Mouse (Mus musculus): Measurements from ENCODE around the gene Lrp4.

The Lrp4 gene

DNA sequence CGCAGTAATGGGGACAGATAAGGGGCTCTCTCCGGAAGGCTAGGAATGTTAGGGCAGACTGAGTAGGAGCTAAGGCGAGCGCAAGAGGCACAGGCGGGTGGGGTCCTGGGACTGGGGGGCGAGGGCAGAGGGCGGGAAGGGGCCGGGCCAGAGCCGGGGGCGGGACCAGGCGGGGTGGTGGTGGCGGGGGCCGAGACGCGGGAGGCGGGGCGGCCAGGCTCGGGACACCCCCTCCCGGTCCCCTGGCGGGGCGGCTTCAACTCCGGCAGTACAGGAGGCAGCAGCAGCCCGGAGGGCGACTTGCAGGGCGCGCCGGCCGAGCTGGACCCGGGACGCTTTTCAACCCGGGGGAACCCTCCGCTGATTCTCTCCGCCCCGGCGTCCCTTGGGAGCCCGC lies at the start of gene Lrp4:
TSS of gene Lrp4 (plus strand) at position 253 of the 397 bp plus-strand sequence.
- DNase-seq (ENCODE audit: low spot score in 2 of 2) = peak; percentile 57 to 59

DNA sequence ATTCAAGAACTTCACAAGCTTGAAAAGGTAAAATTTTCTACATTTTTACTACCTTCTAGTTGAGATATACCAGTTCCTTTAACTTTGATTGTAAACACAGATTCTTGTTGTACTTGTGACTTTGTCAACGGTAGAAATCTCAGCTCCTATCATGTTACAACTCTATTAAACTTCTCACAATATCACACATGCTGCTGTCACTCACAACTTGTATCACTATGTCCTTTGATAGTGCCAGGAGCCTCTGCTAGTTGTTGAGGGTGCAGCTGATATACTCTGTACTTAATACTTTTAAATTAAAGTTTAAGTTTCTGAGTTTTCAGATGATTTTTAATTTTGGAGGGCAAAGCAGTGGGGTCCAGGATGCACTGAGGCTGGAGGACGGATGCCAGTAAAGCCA lies 49.3 kb upstream of the Lrp4 start:
- no peak for DNase-seq (ENCODE audit: low spot score in 2 of 2)

DNA sequence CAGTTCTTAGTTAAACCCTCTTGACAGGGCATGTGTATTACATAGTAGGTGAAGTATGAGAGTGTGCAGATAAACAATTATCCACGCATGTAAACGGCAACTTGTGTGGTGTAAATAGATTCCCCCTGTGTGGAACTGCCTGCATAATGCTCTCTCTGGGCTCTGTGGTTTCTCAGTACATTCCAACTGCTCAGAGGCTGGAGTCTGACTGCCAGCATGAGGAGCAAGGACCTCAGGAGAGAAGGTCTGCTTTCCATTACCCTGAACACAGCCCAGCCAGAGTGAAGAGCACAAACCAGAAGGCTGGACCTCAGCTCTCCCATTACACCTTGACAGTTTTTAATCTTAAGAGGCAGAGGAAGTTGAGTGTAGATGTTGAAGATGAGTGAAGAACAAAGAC lies 45.8 kb upstream of the Lrp4 start:
- no peak for DNase-seq (ENCODE audit: low spot score in 2 of 2)

DNA sequence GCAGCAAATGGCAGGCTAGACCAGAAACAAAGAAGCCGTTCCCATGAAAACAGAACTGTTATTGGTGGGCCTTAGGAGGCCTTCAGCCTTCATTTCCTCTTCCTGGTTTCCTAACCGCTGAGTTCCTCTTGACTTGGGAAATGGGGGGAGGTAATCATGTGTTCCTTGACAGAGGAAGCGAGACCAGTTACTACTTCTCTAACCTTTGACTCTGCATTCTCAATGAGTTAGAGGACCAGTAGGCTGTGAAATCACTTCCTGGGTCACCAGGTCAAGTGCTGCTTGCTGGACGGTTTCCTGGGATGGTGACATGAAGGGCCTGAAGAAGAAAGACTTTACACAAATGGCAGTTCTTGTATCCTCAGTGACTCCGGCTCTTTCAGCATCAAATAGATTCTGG lies 45.0 kb upstream of the Lrp4 start:
- peak; percentile 16 to 44 for DNase-seq (ENCODE audit: low spot score in 2 of 2)

DNA sequence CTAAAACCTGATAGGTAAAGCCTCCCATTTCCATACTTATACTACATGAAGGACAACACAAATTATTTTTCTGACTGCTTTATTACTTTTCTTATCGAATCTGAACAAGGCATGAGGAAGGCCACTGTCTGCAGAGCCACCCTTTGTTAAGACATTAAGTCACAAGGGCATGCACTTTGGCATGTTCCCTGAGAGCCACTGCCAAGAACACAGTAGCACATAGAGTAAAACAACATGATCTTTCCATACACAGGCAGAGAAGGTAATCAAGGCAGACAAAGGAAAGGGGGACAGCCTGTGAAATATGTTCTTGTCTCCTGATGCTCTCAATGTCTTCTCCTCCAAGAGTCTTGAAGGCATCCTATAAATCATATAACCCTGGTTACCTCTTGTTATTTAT lies 43.5 kb upstream of the Lrp4 start:
- DNase-seq (ENCODE audit: low spot score in 2 of 2) = peak in 1 of 2 experiments; percentile 11

DNA sequence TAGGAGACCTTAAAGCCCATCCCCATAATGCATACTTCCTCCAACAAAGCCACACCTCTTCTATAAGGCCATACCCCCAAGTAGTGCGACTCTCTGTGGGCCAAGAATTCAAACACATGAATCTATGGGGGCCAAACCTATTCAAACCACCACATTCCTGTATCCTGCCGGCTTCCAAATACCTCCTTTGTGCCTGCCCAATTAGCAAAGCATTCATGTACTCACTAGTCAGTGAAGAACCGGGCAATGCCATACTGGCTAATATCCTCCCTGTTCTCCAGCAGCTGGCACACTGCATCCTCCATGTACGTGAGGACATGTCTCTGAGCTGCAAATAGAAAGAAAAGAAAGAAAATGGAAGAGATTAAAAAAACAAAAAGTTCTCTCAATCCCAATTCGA lies 35.7 kb upstream of the Lrp4 start:
- no peak for DNase-seq (ENCODE audit: low spot score in 2 of 2)

DNA sequence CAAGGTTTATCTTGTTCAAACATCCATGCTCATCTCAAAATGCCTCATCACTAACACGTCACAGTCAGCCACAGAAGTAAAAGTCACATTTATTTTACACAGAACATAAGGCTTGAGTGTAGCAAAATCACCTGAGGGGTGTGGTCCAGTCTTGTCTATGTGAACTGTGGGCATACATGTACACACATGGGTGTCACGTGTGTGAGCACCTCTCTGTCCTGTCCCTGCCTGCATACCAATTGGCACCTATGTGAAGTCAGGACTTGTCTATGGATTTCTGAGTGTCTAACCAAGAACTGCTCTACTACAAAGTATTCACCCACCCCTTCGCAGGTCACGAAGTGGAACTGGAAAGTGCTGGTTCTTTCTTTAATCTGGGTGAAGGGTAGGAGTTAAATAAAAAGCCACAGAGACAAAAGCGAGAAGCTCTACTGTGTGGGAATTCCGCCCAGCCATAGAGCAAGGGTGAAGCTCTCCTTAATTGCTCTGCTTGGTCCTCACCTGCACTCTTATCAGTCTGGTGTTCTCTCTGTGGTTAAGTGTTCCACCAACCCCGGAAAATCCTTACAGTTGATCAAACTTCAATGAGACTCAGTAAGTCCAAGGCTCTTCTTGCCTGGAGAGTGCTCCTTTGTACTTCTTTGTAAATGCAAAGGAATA lies 33.1 kb upstream of the Lrp4 start:
- no peak for DNase-seq (ENCODE audit: low spot score in 2 of 2)

DNA sequence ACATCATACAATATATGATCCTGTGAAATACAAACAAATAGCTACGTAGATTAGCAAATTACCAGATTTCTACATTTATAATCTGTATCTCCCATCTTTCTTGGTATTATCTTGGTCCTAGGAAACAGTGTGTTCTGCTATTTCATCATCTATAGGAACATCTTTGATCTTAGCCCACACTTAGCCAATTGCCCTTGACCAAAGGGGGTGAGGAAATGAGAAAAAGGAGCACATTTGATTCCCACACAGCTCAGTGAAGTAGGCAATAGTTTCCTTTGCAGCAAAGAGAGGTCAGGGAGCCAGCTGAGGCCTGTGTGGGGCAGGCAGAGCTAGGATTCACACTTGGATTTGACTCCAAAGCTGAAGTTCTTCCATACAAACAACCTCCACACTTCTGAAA lies 31.0 kb upstream of the Lrp4 start:
- DNase-seq (ENCODE audit: low spot score in 2 of 2) = no peak

DNA sequence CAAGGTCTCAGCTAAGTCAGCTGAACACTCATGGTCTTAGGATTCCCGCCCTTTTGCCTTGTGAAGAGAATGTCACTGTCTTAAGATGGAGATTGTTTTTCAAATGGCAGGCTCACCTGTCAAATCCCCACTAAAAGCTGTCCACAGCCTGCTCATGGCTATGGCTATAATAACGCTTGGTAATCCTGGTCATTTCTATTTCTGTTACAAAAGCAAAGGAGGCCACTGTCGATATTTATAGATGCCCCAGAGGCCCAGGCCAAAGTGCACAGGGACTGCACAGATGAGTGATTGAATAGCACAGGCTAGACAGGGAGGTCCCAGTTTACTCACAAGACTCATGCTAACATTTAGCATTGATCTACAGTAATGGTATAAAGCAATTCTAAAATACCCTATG lies 28.2 kb upstream of the Lrp4 start:
- no peak for DNase-seq (ENCODE audit: low spot score in 2 of 2)

DNA sequence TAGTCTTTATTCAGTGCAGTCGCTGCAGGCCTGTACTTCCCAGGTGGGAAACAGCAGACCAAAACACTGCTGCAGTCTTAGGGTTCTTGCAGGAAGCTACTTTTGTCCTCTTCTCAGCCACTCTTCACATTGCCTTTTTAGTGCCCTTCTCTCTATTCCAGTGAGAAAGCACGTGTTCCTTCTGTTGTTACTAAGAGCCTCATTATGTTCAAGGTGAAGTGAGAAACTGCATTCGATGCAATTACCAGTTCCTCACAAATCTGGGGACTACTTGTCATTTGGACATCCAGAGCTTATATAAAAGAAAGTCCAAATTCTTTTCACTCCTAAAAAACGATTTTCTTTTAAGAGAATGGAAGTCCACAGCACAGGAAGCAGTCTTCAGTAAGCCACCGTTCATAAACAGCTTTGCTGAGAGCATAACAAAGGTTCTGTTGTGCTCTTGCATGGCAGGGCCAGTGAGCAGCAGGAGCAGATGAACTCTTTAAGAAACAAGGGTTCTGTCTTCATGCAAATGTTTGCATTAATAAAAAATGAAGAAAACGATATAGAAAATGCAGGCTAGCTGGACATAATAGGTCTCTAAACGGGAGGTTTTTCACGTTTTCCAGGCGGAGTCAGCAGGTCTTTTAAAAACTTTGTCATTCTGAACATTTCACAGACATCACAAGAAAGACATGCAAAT lies 27.3 kb upstream of the Lrp4 start:
- no peak for DNase-seq (ENCODE audit: low spot score in 2 of 2)

DNA sequence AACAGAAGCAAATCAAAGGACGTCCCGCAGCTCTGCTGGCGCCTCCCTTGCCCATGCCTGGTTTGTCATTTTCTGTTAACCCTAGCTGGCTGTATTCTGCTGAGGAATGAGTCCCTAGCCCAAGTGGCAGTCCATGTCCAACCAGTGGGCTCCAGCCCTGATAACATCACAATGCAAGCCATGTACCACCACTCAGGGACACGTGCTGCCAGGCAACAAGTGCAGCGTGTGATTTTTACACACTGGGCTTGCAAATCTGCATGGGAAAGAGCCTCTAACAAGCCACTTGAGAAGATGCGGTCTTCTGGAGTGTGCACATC lies 26.8 kb upstream of the Lrp4 start:
- no peak for DNase-seq (ENCODE audit: low spot score in 2 of 2)

DNA sequence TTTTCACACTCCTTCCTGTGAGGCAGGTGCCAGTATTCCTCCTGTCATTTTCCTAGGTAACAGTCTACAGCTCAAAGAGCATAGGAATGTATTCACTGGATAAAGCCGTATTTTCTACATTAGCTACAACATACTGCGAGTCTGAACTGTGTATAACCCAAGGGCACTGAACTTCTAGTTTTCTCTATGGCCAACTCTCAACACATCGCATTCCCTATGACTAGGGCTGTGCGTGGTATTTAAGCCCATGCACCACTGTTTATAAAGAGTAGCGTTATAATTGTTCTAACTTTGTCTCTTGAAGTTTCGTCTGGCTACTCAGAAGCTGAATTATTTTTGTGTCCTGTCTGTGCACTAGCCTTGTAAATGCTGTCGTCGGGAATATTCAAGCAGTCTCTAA lies 20.6 kb upstream of the Lrp4 start:
- DNase-seq (ENCODE audit: low spot score in 2 of 2) = no peak

DNA sequence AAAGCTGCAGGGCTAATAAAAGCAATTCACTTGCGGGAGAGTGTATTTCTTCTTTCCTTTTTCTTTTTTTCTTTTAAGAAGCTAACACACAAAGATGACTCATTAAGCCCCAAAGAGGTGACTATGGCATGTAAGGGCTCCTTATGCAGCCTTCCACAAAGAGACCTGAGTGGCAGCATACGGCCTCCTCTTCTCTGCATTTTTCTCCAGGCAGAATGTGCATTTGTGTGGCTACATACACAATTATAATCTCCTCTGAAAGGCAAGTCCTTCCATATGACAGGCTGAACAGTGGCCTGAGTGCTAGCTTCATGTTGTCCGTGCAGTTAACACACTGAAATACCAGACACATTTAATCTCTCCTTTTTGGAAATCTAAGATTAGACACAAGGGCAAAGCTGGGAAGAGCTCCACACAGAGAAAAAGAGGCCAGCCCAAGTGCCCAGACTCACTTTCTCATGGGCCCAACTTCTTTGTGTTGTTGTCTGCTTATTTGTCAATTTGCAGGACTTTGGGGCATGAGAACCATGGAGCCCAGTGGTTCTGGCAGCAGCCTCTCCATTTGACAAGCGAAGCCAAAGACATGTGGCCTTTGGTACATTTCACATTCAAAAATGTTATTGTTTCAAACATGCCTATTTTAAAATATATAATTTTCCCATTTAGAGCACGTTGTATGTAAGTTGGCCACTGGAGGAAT lies 20.0 kb upstream of the Lrp4 start:
- no peak for DNase-seq (ENCODE audit: low spot score in 2 of 2)

DNA sequence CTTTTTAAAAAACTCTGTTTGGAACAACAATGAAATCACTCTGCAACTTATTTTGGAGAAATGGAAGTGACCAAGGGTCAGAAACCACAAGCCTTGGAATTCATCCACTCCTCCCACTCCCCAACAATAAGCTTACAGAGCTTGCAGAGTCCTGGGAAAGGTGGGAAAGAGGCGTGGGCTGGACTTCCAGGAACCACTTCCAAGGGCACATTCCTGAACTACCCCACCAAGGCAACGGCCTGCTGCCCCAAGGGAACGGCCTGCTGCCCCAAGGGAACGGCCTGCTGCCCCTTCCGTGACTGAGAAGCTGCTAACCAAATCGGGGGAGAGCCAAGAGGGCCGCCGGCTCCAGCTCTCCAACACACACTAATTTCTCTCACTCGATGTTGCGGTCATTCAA lies 18.0 kb upstream of the Lrp4 start:
- no peak for DNase-seq (ENCODE audit: low spot score in 2 of 2)

DNA sequence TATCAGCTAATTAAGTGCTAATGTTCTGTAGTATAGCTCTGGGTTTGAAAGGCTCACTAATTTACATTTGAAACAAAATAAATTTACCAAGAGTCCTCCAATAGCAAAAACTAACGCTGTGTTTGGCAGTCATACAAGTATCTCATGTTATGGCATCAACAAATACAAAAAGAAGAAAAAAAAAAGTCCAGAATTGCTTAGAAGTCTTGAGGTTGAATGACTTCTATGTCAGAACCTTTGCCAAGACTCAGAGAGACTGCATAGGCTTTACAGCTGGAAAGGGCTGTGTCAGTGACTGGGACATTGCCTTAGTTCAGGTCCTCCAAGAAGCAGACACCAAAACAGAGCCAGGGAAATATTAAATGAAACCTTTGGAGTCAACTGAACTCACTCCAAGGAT lies 17.4 kb upstream of the Lrp4 start:
- no peak for DNase-seq (ENCODE audit: low spot score in 2 of 2)

DNA sequence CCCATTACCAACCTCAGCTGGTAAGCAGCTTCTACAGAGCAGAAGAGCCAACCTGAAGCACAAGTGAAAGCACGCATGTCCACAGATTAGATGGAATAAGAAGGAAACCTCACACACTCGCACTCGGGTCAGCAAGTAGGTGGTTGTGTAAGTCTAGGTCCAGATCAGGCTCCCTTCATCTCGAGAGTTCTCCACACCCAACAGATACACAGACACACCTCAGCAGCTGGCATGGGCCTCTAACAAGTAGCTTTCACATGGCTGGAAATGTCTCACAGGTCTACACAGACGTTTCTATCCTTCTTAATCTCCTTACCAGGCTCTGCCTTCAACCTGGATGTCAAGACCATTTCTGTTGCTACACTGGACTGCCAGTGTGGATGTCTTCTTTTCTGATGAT lies 16.6 kb upstream of the Lrp4 start:
- DNase-seq (ENCODE audit: low spot score in 2 of 2) = no peak

DNA sequence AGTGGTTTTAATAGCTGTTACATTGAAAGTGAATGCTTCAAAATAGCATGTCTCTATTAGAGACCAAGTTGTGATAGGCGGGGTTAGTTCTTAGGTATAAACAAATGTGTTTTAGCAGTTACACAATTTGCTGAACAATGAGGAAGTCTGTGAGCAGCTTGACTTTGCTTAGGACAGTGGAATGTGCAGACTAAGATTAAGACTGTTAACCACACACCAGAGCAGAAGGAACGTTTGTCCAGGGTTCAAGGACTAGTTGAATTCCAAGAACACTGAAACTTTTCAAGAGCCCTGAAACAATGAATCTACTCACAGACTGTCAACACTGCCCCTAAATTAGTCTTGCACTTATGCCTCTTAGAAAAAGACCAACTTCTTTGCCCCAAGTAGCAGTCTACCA lies 15.6 kb upstream of the Lrp4 start:
- no peak for DNase-seq (ENCODE audit: low spot score in 2 of 2)

DNA sequence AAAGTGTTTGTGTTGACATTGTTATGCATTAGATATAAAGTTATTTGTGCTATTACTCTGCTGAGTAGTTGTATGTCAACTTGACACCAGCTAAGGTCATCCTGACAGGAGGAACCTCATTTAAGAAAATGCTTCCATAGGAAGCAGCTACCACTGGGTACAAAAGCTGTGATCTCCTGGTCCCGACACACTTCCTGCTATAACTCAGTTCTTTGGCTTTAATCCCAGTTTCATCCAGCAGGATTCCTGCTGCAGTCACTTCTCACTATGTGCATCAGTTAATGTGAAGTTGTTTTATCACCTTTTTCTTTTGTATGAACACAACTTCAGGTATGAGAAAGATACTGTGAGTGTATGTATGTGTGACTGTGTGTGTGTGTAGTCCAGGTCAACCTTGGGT lies 15.1 kb upstream of the Lrp4 start:
- DNase-seq (ENCODE audit: low spot score in 2 of 2) = no peak

DNA sequence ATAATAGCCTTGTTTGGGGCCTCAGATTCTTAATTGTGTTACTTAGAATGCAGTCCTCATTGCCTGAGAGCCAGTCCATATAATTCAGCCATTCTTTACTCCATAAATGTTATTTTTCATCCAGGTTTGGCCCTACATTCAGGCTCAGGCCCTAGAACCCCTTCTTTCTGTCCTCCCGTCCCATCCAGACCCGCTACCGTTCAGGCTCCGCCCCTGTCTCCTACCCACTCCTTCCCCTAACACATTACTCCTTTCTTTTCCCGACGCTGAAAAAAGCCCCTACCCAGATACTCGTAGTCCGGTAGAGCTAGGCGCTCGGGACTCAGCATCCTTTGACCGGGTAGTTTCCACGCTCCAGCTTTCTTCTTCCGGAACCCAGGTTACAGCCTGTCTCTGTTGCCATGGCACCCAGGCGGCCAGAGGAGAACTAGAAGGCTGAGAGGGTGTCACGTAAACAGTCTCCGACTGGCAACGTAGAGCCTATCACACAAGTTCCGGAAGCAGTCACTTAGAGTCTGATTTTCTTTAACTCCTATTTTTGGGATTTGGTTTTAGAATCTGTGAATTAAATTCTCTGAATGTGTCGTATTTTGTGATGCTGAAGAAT lies 12.9 kb upstream of the Lrp4 start, which contains the start of gene 1110051M20Rik:
TSS of gene 1110051M20Rik (minus strand) at position 419 of the 607 bp plus-strand sequence.
- peak; percentile 81 for DNase-seq (ENCODE audit: low spot score in 2 of 2)

DNA sequence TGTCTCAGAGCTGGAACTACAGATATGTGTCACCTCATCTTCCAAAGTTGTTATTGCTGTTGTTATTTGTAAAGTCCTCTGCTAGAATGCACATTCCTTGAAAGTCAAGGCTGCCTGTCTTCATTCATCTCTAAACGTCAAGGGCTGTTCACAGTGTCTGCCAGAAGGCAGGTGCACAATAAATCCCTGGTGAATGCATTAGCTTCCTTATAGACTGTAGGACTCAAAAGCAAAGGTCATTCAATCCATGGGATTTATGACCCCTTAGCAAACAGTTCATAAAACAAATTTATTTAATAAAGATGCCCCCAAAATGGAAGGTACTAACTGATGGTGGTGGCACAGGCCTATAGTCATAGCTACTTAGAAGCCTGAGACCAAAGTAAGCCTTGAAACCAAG lies 7.6 kb upstream of the Lrp4 start:
- no peak for DNase-seq (ENCODE audit: low spot score in 2 of 2)

DNA sequence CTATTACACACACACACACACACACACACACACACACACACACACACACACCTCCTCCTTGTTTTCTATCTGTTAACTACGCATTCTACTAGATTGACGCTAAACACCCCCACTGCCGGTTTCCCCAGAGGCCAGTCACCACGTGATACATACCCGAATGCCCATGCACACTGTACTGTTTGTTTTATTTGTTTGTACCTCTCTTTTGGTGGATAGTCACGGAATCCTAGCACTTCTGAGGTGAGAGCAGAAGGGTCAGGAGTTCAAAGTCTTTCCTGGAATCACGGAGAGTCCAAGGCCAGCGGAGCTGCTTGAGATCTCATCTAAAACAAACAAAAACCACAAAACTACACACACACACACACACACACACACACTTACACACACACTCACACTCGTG lies 7.0 kb upstream of the Lrp4 start:
- DNase-seq (ENCODE audit: low spot score in 2 of 2) = no peak

DNA sequence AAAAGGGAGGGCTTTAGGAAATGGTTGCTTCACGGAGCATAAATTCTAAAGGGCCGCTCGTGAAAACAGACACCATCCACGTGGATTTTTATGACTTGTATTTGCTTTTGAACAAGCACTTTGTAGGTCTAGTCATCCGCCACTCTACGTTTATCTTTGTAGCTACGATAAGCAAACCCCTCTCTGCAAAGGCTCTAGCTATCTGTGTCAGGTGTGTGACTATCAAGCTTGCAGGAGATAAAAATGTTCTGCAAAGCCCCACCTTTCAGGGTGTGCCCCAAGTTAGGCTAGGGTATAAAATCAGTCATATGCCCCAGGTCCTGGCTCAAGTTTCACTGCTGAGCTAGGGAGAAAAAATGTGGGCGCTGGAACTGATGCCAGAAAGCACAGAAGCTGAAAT lies 4.7 kb upstream of the Lrp4 start:
- no peak for DNase-seq (ENCODE audit: low spot score in 2 of 2)

Data from heart, adult 9 months (tissue).